Mouse (Mus musculus): Measurements from ENCODE around the gene Hist1h2af. TPM values are rescaled to one million over a fixed set of nuclear protein-coding genes. Genes with fewer than 3 reads are reported as not detected.

The Hist1h2af gene
- total and polyA plus RNA-seq, 2 experiments from 2014 or later, result 2.6 to 369 TPM

DNA sequence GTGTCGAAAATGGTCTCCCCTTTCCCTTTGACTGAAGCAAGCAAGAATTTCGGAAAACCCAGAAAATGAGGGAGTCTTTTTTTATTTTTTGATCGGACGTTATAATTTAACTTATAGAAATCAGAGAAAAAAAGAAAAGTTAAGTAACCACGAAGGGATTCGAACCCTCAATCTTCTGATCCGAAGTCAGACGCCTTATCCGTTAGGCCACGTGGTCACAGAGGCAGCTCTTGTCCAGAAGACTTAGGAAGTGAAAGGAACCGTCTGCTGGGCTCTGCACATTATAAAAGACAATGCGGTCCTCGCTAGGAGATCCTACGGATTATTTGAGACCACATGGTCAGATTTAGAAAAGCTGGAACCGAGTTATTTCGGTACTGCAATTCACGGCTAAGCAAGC, 7.4 kb upstream of the Hist1h2af start:
- DNase-seq (ENCODE audit: low spot score) (peak; percentile 87), ATAC-seq (ENCODE audit: insufficient read depth, low read depth) (no peak)
- Histone ChIP-seq H3K36me3 (replicated peaks; ENCODE audit: control insufficient read depth, insufficient read depth, low read length) (no peaks in the 10 kb centered on the region), H3K4me2 (ENCODE audit: low read depth, low read length) (peak overlapping the region; percentile 54), H3K4me1 (ENCODE audit: control insufficient read depth, insufficient read depth) (peaks cover 8% of the 10 kb centered on the region), H3K27ac (ENCODE audit: low read depth) (no peak overlapping the region), H3K9ac (replicated peaks; ENCODE audit: low read depth, low read length) (peak overlapping the region; percentile 15; the same call in 1 of the 2 replicates), H3K27me3 (ENCODE audit: control insufficient read depth, insufficient read depth, low read length) (no peaks in the 10 kb centered on the region), H3K4me3 (ENCODE audit: low read depth, low read length) (peak overlapping the region; percentile 32), H3K9me3 (replicated peaks; ENCODE audit: control insufficient read depth, low read length) (no peaks in the 10 kb centered on the region)
- TF ChIP-seq CTCF (IDR thresholded peaks at IDR 0.05; ENCODE audit: low read depth) (no peak), EP300 (IDR thresholded peaks at IDR 0.05; ENCODE audit: low read depth) (no peak)
- under 1% methylated on average over 17 of the region's 17 CpGs for WGBS

DNA sequence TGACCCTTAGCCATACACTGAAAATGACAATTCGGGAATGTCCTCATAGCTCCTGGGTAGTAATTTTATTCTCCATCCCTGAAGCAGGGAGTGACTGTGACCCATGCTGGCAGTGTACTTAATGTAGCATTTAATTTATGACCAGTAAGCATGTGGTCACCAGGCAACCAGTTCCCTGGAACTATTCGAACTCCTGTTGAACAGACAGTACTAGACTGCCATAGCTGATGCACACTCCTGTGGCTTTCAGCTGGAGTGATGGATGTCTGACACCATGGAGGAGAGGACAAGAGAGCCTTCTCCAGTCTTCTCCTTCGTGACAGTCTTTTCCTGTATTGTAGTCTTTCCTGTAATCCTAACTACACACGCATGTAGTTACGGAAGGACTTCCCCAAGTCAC, 4.7 kb upstream of the Hist1h2af start:
- Histone ChIP-seq H3K36me3 (replicated peaks; ENCODE audit: control insufficient read depth, insufficient read depth, low read length) (no peaks in the 10 kb centered on the region), H3K27me3 (ENCODE audit: control insufficient read depth, insufficient read depth, low read length) (no peaks in the 10 kb centered on the region), H3K4me1 (ENCODE audit: control insufficient read depth, insufficient read depth) (peaks cover 14% of the 10 kb centered on the region), H3K9ac (replicated peaks; ENCODE audit: low read depth, low read length) (0 out of 2 replicates have a peak overlapping the region, but pooled peaks have one; percentile 28), H3K9me3 (replicated peaks; ENCODE audit: control insufficient read depth, low read length) (no peaks in the 10 kb centered on the region), H3K4me3 (ENCODE audit: low read depth, low read length) (no peak overlapping the region), H3K27ac (ENCODE audit: low read depth) (peak overlapping the region; percentile 100), H3K4me2 (ENCODE audit: low read depth, low read length) (no peak overlapping the region)
- WGBS, result 75% methylated on average over 5 of the region's 5 CpGs
- DNase-seq (ENCODE audit: low spot score) (no peak), ATAC-seq (ENCODE audit: insufficient read depth, low read depth) (no peak)
- TF ChIP-seq CTCF (IDR thresholded peaks at IDR 0.05; ENCODE audit: low read depth), result no peak
- no peak for TF ChIP-seq EP300 (IDR thresholded peaks at IDR 0.05; ENCODE audit: low read depth)

DNA sequence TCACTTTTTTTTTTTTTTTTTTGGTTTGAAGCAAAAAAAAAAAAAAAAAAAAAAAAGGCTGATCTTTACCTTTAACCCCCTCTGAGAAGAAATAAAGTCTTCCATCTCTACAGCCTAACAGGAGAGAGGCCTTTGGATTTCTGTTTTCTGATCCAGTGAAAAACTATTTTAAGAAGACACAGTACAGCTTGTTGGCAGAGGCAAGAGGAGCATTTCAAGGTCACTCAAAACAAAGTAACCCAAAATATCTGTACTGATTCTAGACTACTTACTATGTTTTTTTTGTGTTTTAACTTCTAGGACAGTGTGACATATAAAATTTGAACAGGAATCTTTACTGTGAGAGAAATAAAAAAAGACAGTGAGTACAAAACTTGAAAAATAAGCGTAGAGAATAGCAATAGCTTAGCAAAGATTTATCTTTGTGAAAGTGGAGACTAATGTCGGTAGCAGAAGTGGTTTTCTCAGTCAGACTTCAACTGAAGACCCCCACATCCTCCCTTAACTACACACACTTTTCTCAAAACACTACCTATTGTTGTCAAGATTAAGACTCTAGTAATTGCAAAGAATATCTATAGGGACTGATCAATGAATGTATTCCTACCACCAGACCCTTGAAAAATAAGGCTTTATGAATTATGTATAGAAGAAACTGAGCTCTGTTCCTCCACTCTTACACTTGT, 4.1 kb upstream of the Hist1h2af start:
- H3K4me2 ChIP-seq (ENCODE audit: low read depth, low read length), result peak overlapping the region; percentile 79
- WGBS, result 24% methylated on average over 2 of the region's 2 CpGs
- H3K4me3 ChIP-seq (ENCODE audit: low read depth, low read length), result peak overlapping the region; percentile 63
- H3K27me3 ChIP-seq (ENCODE audit: control insufficient read depth, insufficient read depth, low read length), result no peaks in the 10 kb centered on the region
- H3K4me1 ChIP-seq (ENCODE audit: control insufficient read depth, insufficient read depth), result peaks cover 19% of the 10 kb centered on the region
- no peak for ATAC-seq (ENCODE audit: insufficient read depth, low read depth)
- H3K27ac ChIP-seq (ENCODE audit: low read depth), result peak overlapping the region; percentile 100
- peak; percentile 80 for DNase-seq (ENCODE audit: low spot score)
- H3K9me3 ChIP-seq (replicated peaks; ENCODE audit: control insufficient read depth, low read length), result no peaks in the 10 kb centered on the region
- H3K9ac ChIP-seq (replicated peaks; ENCODE audit: low read depth, low read length), result peak overlapping the region; percentile 87
- no peaks in the 10 kb centered on the region for H3K36me3 ChIP-seq (replicated peaks; ENCODE audit: control insufficient read depth, insufficient read depth, low read length)
- TF ChIP-seq CTCF (IDR thresholded peaks at IDR 0.05; ENCODE audit: low read depth), result no peak
- TF ChIP-seq EP300 (IDR thresholded peaks at IDR 0.05; ENCODE audit: low read depth), result no peak

GRCm38 (mm10) chr13:23530181-23530900, 3.4 kb upstream of the Hist1h2af start:
- DNase-seq (ENCODE audit: low spot score) (peak; percentile 43), ATAC-seq (ENCODE audit: insufficient read depth, low read depth) (no peak)
- H3K4me2 ChIP-seq (ENCODE audit: low read depth, low read length), result peak overlapping the region; percentile 79
- peak overlapping the region; percentile 87 for H3K9ac ChIP-seq (replicated peaks; ENCODE audit: low read depth, low read length)
- peak overlapping the region; percentile 100 for H3K27ac ChIP-seq (ENCODE audit: low read depth)
- H3K9me3 ChIP-seq (replicated peaks; ENCODE audit: control insufficient read depth, low read length), result no peaks in the 10 kb centered on the region
- H3K4me1 ChIP-seq (ENCODE audit: control insufficient read depth, insufficient read depth), result peaks cover 20% of the 10 kb centered on the region
- TF ChIP-seq EP300 (IDR thresholded peaks at IDR 0.05; ENCODE audit: low read depth) (no peak), CTCF (IDR thresholded peaks at IDR 0.05; ENCODE audit: low read depth) (no peak)
- H3K27me3 ChIP-seq (ENCODE audit: control insufficient read depth, insufficient read depth, low read length), result no peaks in the 10 kb centered on the region
- WGBS, result under 1% methylated on average over 20 of the region's 20 CpGs
- peak overlapping the region; percentile 63 for H3K4me3 ChIP-seq (ENCODE audit: low read depth, low read length)
- no peaks in the 10 kb centered on the region for H3K36me3 ChIP-seq (replicated peaks; ENCODE audit: control insufficient read depth, insufficient read depth, low read length)

DNA sequence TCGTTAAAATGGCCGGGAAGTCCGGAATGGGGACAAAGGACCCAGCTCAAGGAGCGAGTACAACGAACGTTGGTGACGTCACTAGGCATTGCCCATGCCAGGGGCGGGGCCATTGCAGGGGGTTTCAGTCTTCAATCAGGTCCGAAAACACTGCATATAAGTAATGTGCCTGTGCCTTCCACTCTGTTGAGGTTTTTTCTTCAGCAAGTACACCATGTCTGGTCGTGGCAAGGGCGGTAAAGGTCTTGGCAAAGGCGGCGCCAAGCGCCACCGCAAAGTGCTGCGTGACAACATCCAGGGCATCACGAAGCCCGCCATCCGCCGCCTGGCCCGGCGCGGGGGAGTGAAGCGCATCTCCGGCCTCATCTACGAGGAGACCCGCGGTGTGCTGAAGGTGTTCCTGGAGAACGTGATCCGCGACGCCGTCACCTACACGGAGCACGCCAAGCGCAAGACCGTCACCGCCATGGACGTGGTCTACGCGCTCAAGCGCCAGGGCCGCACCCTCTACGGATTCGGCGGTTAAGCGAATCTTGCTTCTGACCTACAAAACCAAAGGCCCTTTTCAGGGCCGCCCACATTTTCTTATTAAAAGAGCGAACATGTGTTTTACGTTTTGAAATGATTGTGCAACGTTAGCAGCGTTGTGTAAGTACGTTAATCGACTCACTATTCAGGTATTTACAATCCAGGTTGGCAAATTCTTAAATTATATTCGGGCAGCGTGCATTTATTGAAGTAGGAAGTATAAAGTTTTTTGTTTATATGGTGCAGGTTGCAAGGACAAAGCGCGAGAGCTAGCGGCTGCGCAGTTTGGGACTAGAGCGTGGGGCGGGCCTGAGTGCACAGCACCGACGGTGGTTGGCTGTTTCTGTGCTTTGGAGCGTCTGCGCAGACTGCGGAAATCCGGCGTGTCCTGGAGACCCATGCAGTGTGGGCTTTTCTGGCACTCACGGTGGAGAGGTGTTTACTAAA, 2.5 kb upstream of the Hist1h2af start, which contains the start of gene Hist1h4h:
TSS of gene Hist1h4h (plus strand) at position 150 of the 975 bp plus-strand sequence.
- peak within 1 kb of the TSS; percentile 79 for H3K4me2 ChIP-seq (ENCODE audit: low read depth, low read length)
- H3K27me3 ChIP-seq (ENCODE audit: control insufficient read depth, insufficient read depth, low read length), result no peaks in the 10 kb centered on the region
- peak within 1 kb of the TSS; percentile 100 for H3K27ac ChIP-seq (ENCODE audit: low read depth)
- no peaks in the 10 kb centered on the region for H3K9me3 ChIP-seq (replicated peaks; ENCODE audit: control insufficient read depth, low read length)
- ATAC-seq (ENCODE audit: insufficient read depth, low read depth) (peak; percentile 79), DNase-seq (ENCODE audit: low spot score) (peak; percentile 96)
- under 1% methylated on average over 55 of the region's 70 CpGs for WGBS
- peak within 1 kb of the TSS; percentile 63 for H3K4me3 ChIP-seq (ENCODE audit: low read depth, low read length)
- TF ChIP-seq EP300 (IDR thresholded peaks at IDR 0.05; ENCODE audit: low read depth), result peak; percentile 87
- no peak for TF ChIP-seq CTCF (IDR thresholded peaks at IDR 0.05; ENCODE audit: low read depth)
- peak within 1 kb of the TSS; percentile 87 for H3K9ac ChIP-seq (replicated peaks; ENCODE audit: low read depth, low read length)
- H3K36me3 ChIP-seq (replicated peaks; ENCODE audit: control insufficient read depth, insufficient read depth, low read length), result no peaks in the 10 kb centered on the region
- peaks cover 20% of the 10 kb centered on the region for H3K4me1 ChIP-seq (ENCODE audit: control insufficient read depth, insufficient read depth)

Data from heart, postnatal 0 days (tissue).